ENCODE assay signal across 23 mouse cellular contexts in the genomic region with DNA sequence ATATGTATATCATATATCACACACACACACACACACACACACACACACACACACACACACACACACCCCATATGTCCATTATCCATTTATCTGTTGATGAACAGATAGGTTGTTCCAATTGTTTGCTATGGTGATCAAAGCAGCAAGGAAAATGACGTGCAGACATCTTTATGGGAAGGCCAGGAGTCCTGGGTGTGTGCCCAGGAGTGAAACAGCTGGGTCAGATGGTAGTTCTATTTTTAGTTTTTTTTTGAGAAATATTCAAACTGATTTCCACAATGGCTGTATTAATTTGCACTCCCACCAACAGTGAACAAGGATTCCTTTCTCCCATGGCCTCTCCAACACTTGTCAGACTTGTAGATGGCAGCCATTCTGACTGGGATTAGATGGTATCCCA. TPM values are rescaled to one million over a fixed set of nuclear protein-coding genes. Genes with fewer than 3 reads are reported as not detected.
DNase-seq lines count a peak whose midpoint lies in the region; ATAC-seq and TF ChIP-seq lines count a peak whose summit lies in the region.
"Had no signal": no experiment of that assay in that cellular context is flagged by ENCODE, and none has a peak within 500 bp of the region (broad histone marks: within the 10 kb centered on the region; RNA-seq: fewer than 3 reads in every experiment).

No protein-coding gene starts in this region.

- peaks cover 88% of the 10 kb centered on the region for H3K4me1 ChIP-seq in embryonic facial prominence, embryonic 10.5 days
- peaks cover 45% of the 10 kb centered on the region for H3K4me1 ChIP-seq in limb, embryonic 14.5 days (ENCODE audit: control insufficient read depth, insufficient read depth, low read length)
- H3K4me1 ChIP-seq in intestine, embryonic 15.5 days (replicated peaks) = peaks cover 16% of the 10 kb centered on the region

- H3K4me3 ChIP-seq in gastrocnemius, adult 2 months = no peak overlapping the region
- no peak overlapping the region for H3K4me3 ChIP-seq in embryonic facial prominence, embryonic 10.5 days
- no peak overlapping the region for H3K4me3 ChIP-seq in limb, embryonic 14.5 days (replicated peaks; ENCODE audit: low read length)
- no peak overlapping the region for H3K4me3 ChIP-seq in intestine, embryonic 15.5 days (replicated peaks)
- H3K4me3 ChIP-seq: erythroblast, embryonic 14.5 days; hindbrain, embryonic 10.5 days; kidney, embryonic 15.5 days; neural tube, embryonic 15.5 days had no signal

- H3K9me3 ChIP-seq in embryonic facial prominence, embryonic 10.5 days = no peaks in the 10 kb centered on the region
- H3K9me3 ChIP-seq in limb, embryonic 14.5 days (ENCODE audit: control insufficient read depth, low read length) = no peaks in the 10 kb centered on the region
- no peaks in the 10 kb centered on the region for H3K9me3 ChIP-seq in intestine, embryonic 15.5 days
- H3K9me3 ChIP-seq: hindbrain, embryonic 10.5 days; kidney, embryonic 15.5 days; neural tube, embryonic 15.5 days had no signal

- ATAC-seq in limb, embryonic 14.5 days (ENCODE audit: low FRiP score, low read depth) = no peak
- no peak for ATAC-seq in intestine, embryonic 15.5 days
- ATAC-seq: forebrain, embryonic 16.5 days; hindbrain, embryonic 16.5 days; intestine, embryonic 16.5 days; lung, postnatal 0 days had no signal

- intact Hi-C loops in gastrocnemius, adult 2 months (cut with DNase I) = no loop called here
- intact Hi-C loops in gastrocnemius, postnatal 36 days (cut with DNase I) = no loop called here

- no peak for DNase-seq in gastrocnemius, adult 2 months
- no peak for DNase-seq in gastrocnemius, postnatal 36 days
- DNase-seq in NIH3T3 (ENCODE audit: low read depth) = peak; percentile 87
- no peak for DNase-seq in embryonic facial prominence, embryonic 10.5 days (ENCODE audit: low spot score)
- peak; percentile 52 for DNase-seq in limb, embryonic 14.5 days (ENCODE audit: low spot score)
- no peak for DNase-seq in cerebellum, postnatal 4 days (ENCODE audit: low spot score in 2 of 2)
- DNase-seq: cerebellum, adult 9-10 months; kidney, postnatal 36 days; layer of hippocampus, adult 9-11 months; right cerebral cortex, adult 18-20 months; right cerebral cortex, postnatal 4 days; thymus, postnatal 14 days had no signal

- no peak overlapping the region for H3K9ac ChIP-seq in limb, embryonic 14.5 days (ENCODE audit: low read depth, low read length, severe bottlenecking)
- H3K9ac ChIP-seq in intestine, embryonic 15.5 days = no peak overlapping the region
- H3K9ac ChIP-seq: kidney, embryonic 15.5 days; neural tube, embryonic 15.5 days had no signal

- no peak for TF ChIP-seq CTCF in gastrocnemius, adult 2 months (IDR thresholded peaks at IDR 0.05)

- H3K27me3 ChIP-seq in embryonic facial prominence, embryonic 10.5 days (replicated peaks; ENCODE audit: low read depth, poor library complexity, severe bottlenecking) = 0 out of 2 replicates have a peak, but pooled peaks cover 2% of the 10 kb centered on the region
- H3K27me3 ChIP-seq in limb, embryonic 14.5 days (ENCODE audit: control insufficient read depth, insufficient read depth, low read length) = no peaks in the 10 kb centered on the region
- H3K27me3 ChIP-seq in intestine, embryonic 15.5 days (replicated peaks) = no peaks in the 10 kb centered on the region
- H3K27me3 ChIP-seq: kidney, embryonic 15.5 days; neural tube, embryonic 15.5 days had no signal

- H3K36me3 ChIP-seq in embryonic facial prominence, embryonic 10.5 days (replicated peaks) = no peaks in the 10 kb centered on the region
- H3K36me3 ChIP-seq in limb, embryonic 14.5 days (ENCODE audit: control insufficient read depth, insufficient read depth, low read length) = no peaks in the 10 kb centered on the region
- no peaks in the 10 kb centered on the region for H3K36me3 ChIP-seq in intestine, embryonic 15.5 days
- H3K36me3 ChIP-seq: kidney, embryonic 15.5 days; neural tube, embryonic 15.5 days had no signal

- 63% methylated on average over 1 of the region's 1 CpGs for WGBS in embryonic facial prominence, embryonic 10.5 days
- WGBS in limb, embryonic 14.5 days = 10% methylated on average over 1 of the region's 1 CpGs
- 39% methylated on average over 1 of the region's 1 CpGs for WGBS in intestine, embryonic 15.5 days

- TF ChIP-seq POLR2A in limb, embryonic 14.5 days (IDR thresholded peaks at IDR 0.05; ENCODE audit: borderline replicate concordance, extremely low read depth, insufficient read depth, insufficient read length) = no peak

- peak overlapping the region; percentile 35; the same call in 1 of the 2 replicates for H3K27ac ChIP-seq in gastrocnemius, adult 2 months
- peak overlapping the region; percentile 69 for H3K27ac ChIP-seq in embryonic facial prominence, embryonic 10.5 days (replicated peaks)
- H3K27ac ChIP-seq in limb, embryonic 14.5 days (replicated peaks; ENCODE audit: low read depth, low read length) = no peak overlapping the region
- no peak overlapping the region for H3K27ac ChIP-seq in intestine, embryonic 15.5 days
- H3K27ac ChIP-seq: kidney, embryonic 15.5 days; neural tube, embryonic 15.5 days had no signal

- H3K4me2 ChIP-seq in limb, embryonic 14.5 days (replicated peaks; ENCODE audit: low read depth, low read length, severe bottlenecking) = no peak overlapping the region
- H3K4me2 ChIP-seq in intestine, embryonic 15.5 days (replicated peaks) = no peak overlapping the region
- H3K4me2 ChIP-seq: heart, embryonic 11.5 days; kidney, embryonic 15.5 days; midbrain, embryonic 11.5 days; neural tube, embryonic 15.5 days had no signal

RNA-seq across cellular contexts. Expression of gene St6gal1, which starts 29.5 kb away (rescaled TPM):
- 1 to 10 TPM; 2.6 to 3.5 TPM for total RNA-seq in gastrocnemius, adult 2 months (2021)
- 1 to 10 TPM; 2.4 to 3.2 TPM for total RNA-seq in gastrocnemius, postnatal 36 days (2021)
- 27.3 and 28.9 TPM in 2 replicates for polyA plus RNA-seq in embryonic facial prominence, embryonic 10.5 days (2016; fragmentation: Nextera tagmentation; extraction: Ambion mirVana)
- polyA plus RNA-seq in limb, embryonic 14.5 days (2012; rRNA removed) = 13.3 and 14.7 TPM in 2 replicates
- polyA plus RNA-seq in limb, embryonic 14.5 days (2014; fragmentation: Nextera tagmentation; extraction: Ambion mirVana) = 16.8 and 20.6 TPM in 2 replicates
- 15.7 and 17.5 TPM in 2 replicates for polyA plus RNA-seq in intestine, embryonic 15.5 days (2015; fragmentation: Nextera tagmentation; extraction: Ambion mirVana)
- polyA plus RNA-seq: erythroblast, embryonic 14.5 days had no signal

Comparison
In these comparisons a context has a peak if more than half of its experiments do, and no peak if none do; other contexts are left out.
1. DNase-seq: peak in NIH3T3 (single experiment) and limb, embryonic 14.5 days (single experiment); none in gastrocnemius, adult 2 months (single experiment), gastrocnemius, postnatal 36 days (0 of 2), embryonic facial prominence, embryonic 10.5 days (single experiment) and cerebellum, postnatal 4 days (0 of 2).
2. H3K27ac ChIP-seq: peak in gastrocnemius, adult 2 months (single experiment) and embryonic facial prominence, embryonic 10.5 days (single experiment); none in limb, embryonic 14.5 days (single experiment) and intestine, embryonic 15.5 days (single experiment).